Mouse (Mus musculus) megakaryocyte, embryonic 14.5 days (primary cell): Measurements from ENCODE around the gene Gm9999.

ENCODE experiments used
- FLI1 ChIP-seq: IDR thresholded peaks from 2 replicates; pipeline ENCODE4 v1.6.1; 2012; ENCODE audit warnings: low read length, inconsistent platforms, mixed read lengths
- GATA1 ChIP-seq: IDR thresholded peaks from 3 replicates; pipeline ENCODE4 v1.6.1; 2012; ENCODE audit warnings: mixed read lengths, low read length, inconsistent platforms, borderline replicate concordance

DNA sequence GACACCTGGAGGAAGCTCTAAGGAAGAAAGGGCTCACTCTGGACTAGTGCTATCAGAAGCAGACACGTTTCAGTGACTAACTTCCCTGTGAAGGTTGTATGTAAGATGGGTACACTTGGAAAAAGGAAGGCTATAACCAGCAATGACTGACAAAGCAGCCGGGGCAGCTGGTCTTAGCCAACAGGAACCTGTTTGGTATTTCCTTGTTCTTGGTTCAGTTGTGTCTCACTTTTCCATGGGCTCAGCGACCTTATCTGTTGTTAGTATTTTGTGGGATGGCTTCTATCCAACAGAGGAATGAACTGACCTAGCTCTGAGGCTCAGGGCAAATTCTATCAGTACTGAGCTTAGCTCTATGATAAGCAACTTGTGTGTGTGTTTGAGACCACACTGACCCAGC, 22.4 kb upstream of the Gm9999 start:
- TF ChIP-seq GATA1 = no peak
- no peak for TF ChIP-seq FLI1
